Comparison of ENCODE assay signal across 21 mouse cellular contexts in the genomic region with DNA sequence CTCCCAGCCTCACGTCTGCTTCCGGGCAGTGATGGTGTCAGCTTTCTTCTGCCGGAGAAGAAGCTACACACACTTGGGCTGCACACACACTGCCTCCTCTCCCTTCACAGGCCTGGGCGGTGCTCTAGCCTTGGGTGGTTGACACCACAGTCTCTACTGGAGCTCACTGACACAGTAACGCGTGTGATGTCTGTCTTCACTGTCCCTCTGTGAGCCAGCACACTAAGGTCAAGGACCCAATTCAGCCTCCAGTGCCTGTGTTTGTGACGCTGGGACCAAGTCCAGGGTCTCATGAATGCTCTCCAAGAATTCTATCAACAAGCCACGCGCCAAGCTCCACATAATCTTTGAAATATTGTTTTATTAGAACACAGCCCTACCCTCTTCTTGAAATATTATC.
"Had no signal": no experiment of that assay in that cellular context is flagged by ENCODE, and none has a peak within 500 bp of the region (broad histone marks: within the 10 kb centered on the region; RNA-seq: fewer than 3 reads in every experiment).

No protein-coding gene starts in this region.

- H3K9me3 ChIP-seq: kidney, embryonic 15.5 days; liver, embryonic 15.5 days; lung, embryonic 15.5 days; megakaryocyte, embryonic 14.5 days; midbrain, embryonic 10.5 days; midbrain, embryonic 13.5 days; neural tube, embryonic 13.5 days had no signal

- DNase-seq: kidney, adult 8-10 months; kidney, postnatal 14 days; kidney, postnatal 4 days; lung, adult 18-20 months; lung, postnatal 10 days; lung, postnatal 36 days; retina, postnatal 1 day; right cerebral cortex, postnatal 25 days; thymus, adult 18-20 months; thymus, postnatal 36 days had no signal

- H3K4me3 ChIP-seq: kidney, embryonic 15.5 days; left cerebral cortex, adult 2 months; liver, embryonic 15.5 days; lung, embryonic 15.5 days; megakaryocyte, embryonic 14.5 days; midbrain, embryonic 10.5 days; midbrain, embryonic 13.5 days; myocyte; neural tube, embryonic 13.5 days had no signal

- H3K4me2 ChIP-seq: kidney, embryonic 15.5 days; liver, embryonic 11.5 days; liver, embryonic 15.5 days; lung, embryonic 15.5 days; midbrain, embryonic 13.5 days; neural tube, embryonic 13.5 days had no signal

- H3K4me1 ChIP-seq: liver, embryonic 15.5 days; lung, embryonic 15.5 days; midbrain, embryonic 10.5 days had no signal

- H3K27ac ChIP-seq: kidney, embryonic 15.5 days; left cerebral cortex, adult 2 months; liver, embryonic 15.5 days; lung, embryonic 15.5 days; midbrain, embryonic 10.5 days; midbrain, embryonic 13.5 days; neural tube, embryonic 13.5 days had no signal

- H3K9ac ChIP-seq: kidney, embryonic 15.5 days; liver, embryonic 15.5 days; lung, embryonic 15.5 days; midbrain, embryonic 13.5 days; neural tube, embryonic 13.5 days had no signal

- H3K36me3 ChIP-seq: liver, embryonic 15.5 days; lung, embryonic 15.5 days; midbrain, embryonic 10.5 days; midbrain, embryonic 13.5 days; neural tube, embryonic 13.5 days had no signal

- ATAC-seq: midbrain, embryonic 13.5 days; midbrain, embryonic 16.5 days had no signal

- H3K27me3 ChIP-seq: kidney, embryonic 15.5 days; liver, embryonic 15.5 days; lung, embryonic 15.5 days; megakaryocyte, embryonic 14.5 days; midbrain, embryonic 13.5 days; neural tube, embryonic 13.5 days had no signal
